Mouse (Mus musculus): ENCODE data around the gene Ppp2r1b. TPM values are rescaled to one million over a fixed set of nuclear protein-coding genes. Genes with fewer than 3 reads are reported as not detected.

The Ppp2r1b gene
- polyA plus RNA-seq, 1 experiment from 2014 or later, result 29.0 TPM

GRCm38 (mm10) chr9:50816512-50816911 lies 28.6 kb upstream of the Ppp2r1b start:
- peaks cover 9% of the 10 kb centered on the region for H3K36me3 ChIP-seq (replicated peaks; ENCODE audit: insufficient read depth, low read length)
- no peak overlapping the region for H3K4me3 ChIP-seq (ENCODE audit: low read depth, low read length)
- peaks cover 27% of the 10 kb centered on the region for H3K4me1 ChIP-seq (ENCODE audit: insufficient read depth)
- peak; percentile 37 for DNase-seq
- H3K9me3 ChIP-seq (ENCODE audit: low read length), result no peaks in the 10 kb centered on the region
- 62% methylated on average over 1 of the region's 1 CpGs for WGBS (ENCODE audit: insufficient replicate concordance)
- no peak overlapping the region for H3K4me2 ChIP-seq (ENCODE audit: low read depth, low read length)
- peak overlapping the region; percentile 34 for H3K27ac ChIP-seq (ENCODE audit: low read depth)
- no peak for TF ChIP-seq CTCF (IDR thresholded peaks at IDR 0.05; ENCODE audit: low read depth)
- TF ChIP-seq EP300 (IDR thresholded peaks at IDR 0.05; ENCODE audit: low read depth), result peak; percentile 100
- no peaks in the 10 kb centered on the region for H3K27me3 ChIP-seq (ENCODE audit: insufficient read depth, low read length)
- peak; percentile 88 for ATAC-seq
- no peak overlapping the region for H3K9ac ChIP-seq (replicated peaks)

- ATAC-seq, result no peak
- no peak for TF ChIP-seq CTCF (IDR thresholded peaks at IDR 0.05; ENCODE audit: low read depth)
- no peak for TF ChIP-seq EP300 (IDR thresholded peaks at IDR 0.05; ENCODE audit: low read depth)
- no peak overlapping the region for H3K27ac ChIP-seq (ENCODE audit: low read depth)
Observed at GRCm38 (mm10) chr9:50818050-50818449, 27.1 kb upstream of the Ppp2r1b start.

GRCm38 (mm10) chr9:50819716-50820115 lies 25.4 kb upstream of the Ppp2r1b start:
- H3K4me1 ChIP-seq (ENCODE audit: insufficient read depth), result peaks cover 9% of the 10 kb centered on the region
- no peak for DNase-seq
- H3K4me2 ChIP-seq (ENCODE audit: low read depth, low read length), result no peak overlapping the region
- H3K36me3 ChIP-seq (replicated peaks; ENCODE audit: insufficient read depth, low read length), result peaks cover 2% of the 10 kb centered on the region; the same call in 1 of the 2 replicates
- WGBS (ENCODE audit: insufficient replicate concordance), result 91% methylated on average over 6 of the region's 6 CpGs
- H3K4me3 ChIP-seq (ENCODE audit: low read depth, low read length), result no peak overlapping the region
- TF ChIP-seq EP300 (IDR thresholded peaks at IDR 0.05; ENCODE audit: low read depth) (no peak), CTCF (IDR thresholded peaks at IDR 0.05; ENCODE audit: low read depth) (no peak)
- H3K9ac ChIP-seq (replicated peaks), result no peak overlapping the region
- H3K27me3 ChIP-seq (ENCODE audit: insufficient read depth, low read length), result no peaks in the 10 kb centered on the region
- H3K9me3 ChIP-seq (ENCODE audit: low read length), result no peaks in the 10 kb centered on the region
- no peak for ATAC-seq
- no peak overlapping the region for H3K27ac ChIP-seq (ENCODE audit: low read depth)

More at GRCm38 (mm10) chr9:50818050-50818449, 27.1 kb upstream of the Ppp2r1b start:
- Histone ChIP-seq H3K9me3 (ENCODE audit: low read length) (no peaks in the 10 kb centered on the region), H3K4me1 (ENCODE audit: insufficient read depth) (peaks cover 14% of the 10 kb centered on the region), H3K27me3 (ENCODE audit: insufficient read depth, low read length) (no peaks in the 10 kb centered on the region), H3K4me3 (ENCODE audit: low read depth, low read length) (no peak overlapping the region), H3K9ac (replicated peaks) (no peak overlapping the region), H3K4me2 (ENCODE audit: low read depth, low read length) (no peak overlapping the region), H3K36me3 (replicated peaks; ENCODE audit: insufficient read depth, low read length) (peaks cover 9% of the 10 kb centered on the region)
- WGBS (ENCODE audit: insufficient replicate concordance), result 64% methylated on average over 6 of the region's 6 CpGs
- DNase-seq, result no peak

GRCm38 (mm10) chr9:50821651-50822050 lies 23.4 kb upstream of the Ppp2r1b start:
- DNase-seq, result no peak
- no peak overlapping the region for H3K4me3 ChIP-seq (ENCODE audit: low read depth, low read length)
- no peak overlapping the region for H3K9ac ChIP-seq (replicated peaks)
- 92% methylated on average over 6 of the region's 6 CpGs for WGBS (ENCODE audit: insufficient replicate concordance)
- no peak for ATAC-seq
- H3K9me3 ChIP-seq (ENCODE audit: low read length), result no peaks in the 10 kb centered on the region
- peaks cover 9% of the 10 kb centered on the region for H3K4me1 ChIP-seq (ENCODE audit: insufficient read depth)
- TF ChIP-seq EP300 (IDR thresholded peaks at IDR 0.05; ENCODE audit: low read depth) (no peak), CTCF (IDR thresholded peaks at IDR 0.05; ENCODE audit: low read depth) (no peak)
- peaks cover 2% of the 10 kb centered on the region; the same call in 1 of the 2 replicates for H3K36me3 ChIP-seq (replicated peaks; ENCODE audit: insufficient read depth, low read length)
- no peaks in the 10 kb centered on the region for H3K27me3 ChIP-seq (ENCODE audit: insufficient read depth, low read length)
- no peak overlapping the region for H3K4me2 ChIP-seq (ENCODE audit: low read depth, low read length)
- no peak overlapping the region for H3K27ac ChIP-seq (ENCODE audit: low read depth)

- Histone ChIP-seq H3K9me3 (ENCODE audit: low read length) (no peaks in the 10 kb centered on the region), H3K27me3 (ENCODE audit: insufficient read depth, low read length) (no peaks in the 10 kb centered on the region), H3K9ac (replicated peaks) (no peak overlapping the region), H3K36me3 (replicated peaks; ENCODE audit: insufficient read depth, low read length) (peaks cover 2% of the 10 kb centered on the region; the same call in 1 of the 2 replicates), H3K27ac (ENCODE audit: low read depth) (no peak overlapping the region), H3K4me2 (ENCODE audit: low read depth, low read length) (no peak overlapping the region), H3K4me1 (ENCODE audit: insufficient read depth) (peaks cover 9% of the 10 kb centered on the region), H3K4me3 (ENCODE audit: low read depth, low read length) (no peak overlapping the region)
- DNase-seq (no peak), ATAC-seq (no peak)
- TF ChIP-seq EP300 (IDR thresholded peaks at IDR 0.05; ENCODE audit: low read depth) (no peak), CTCF (IDR thresholded peaks at IDR 0.05; ENCODE audit: low read depth) (no peak)
- WGBS (ENCODE audit: insufficient replicate concordance), result 84% methylated on average over 5 of the region's 5 CpGs
Observed at GRCm38 (mm10) chr9:50822216-50822615, 22.9 kb upstream of the Ppp2r1b start.

GRCm38 (mm10) chr9:50823779-50824453 lies 21.2 kb upstream of the Ppp2r1b start:
- Histone ChIP-seq H3K4me1 (ENCODE audit: insufficient read depth) (peaks cover 3% of the 10 kb centered on the region; the same call in 1 of the 2 replicates), H3K27me3 (ENCODE audit: insufficient read depth, low read length) (no peaks in the 10 kb centered on the region), H3K4me3 (ENCODE audit: low read depth, low read length) (no peak overlapping the region), H3K27ac (ENCODE audit: low read depth) (peak overlapping the region; percentile 75), H3K4me2 (ENCODE audit: low read depth, low read length) (peak overlapping the region; percentile 53), H3K9ac (replicated peaks) (peak overlapping the region; percentile 27; the same call in 1 of the 2 replicates), H3K9me3 (ENCODE audit: low read length) (no peaks in the 10 kb centered on the region), H3K36me3 (replicated peaks; ENCODE audit: insufficient read depth, low read length) (peaks cover 2% of the 10 kb centered on the region; the same call in 1 of the 2 replicates)
- no peak for TF ChIP-seq CTCF (IDR thresholded peaks at IDR 0.05; ENCODE audit: low read depth)
- peak; percentile 98 for TF ChIP-seq EP300 (IDR thresholded peaks at IDR 0.05; ENCODE audit: low read depth)
- peak; percentile 97 for ATAC-seq
- WGBS (ENCODE audit: insufficient replicate concordance), result 64% methylated on average over 11 of the region's 11 CpGs
- DNase-seq, result no peak
